Mouse (Mus musculus): ENCODE measurements around the gene Spire2. TPM values are rescaled to one million over a fixed set of nuclear protein-coding genes. Genes with fewer than 3 reads are reported as not detected.
"Not testable (repeated sequence)": the region's sequence is repeated elsewhere in the genome, so short reads cannot be mapped to it uniquely, and the experiment has no call there.

The Spire2 gene
- total RNA-seq, 1 experiment from 2014 or later = 1.9 TPM

- no peak for DNase-seq
Measured at GRCm38 (mm10) chr8:123382516-123382915, 50.0 kb downstream of the Spire2 start.

DNA sequence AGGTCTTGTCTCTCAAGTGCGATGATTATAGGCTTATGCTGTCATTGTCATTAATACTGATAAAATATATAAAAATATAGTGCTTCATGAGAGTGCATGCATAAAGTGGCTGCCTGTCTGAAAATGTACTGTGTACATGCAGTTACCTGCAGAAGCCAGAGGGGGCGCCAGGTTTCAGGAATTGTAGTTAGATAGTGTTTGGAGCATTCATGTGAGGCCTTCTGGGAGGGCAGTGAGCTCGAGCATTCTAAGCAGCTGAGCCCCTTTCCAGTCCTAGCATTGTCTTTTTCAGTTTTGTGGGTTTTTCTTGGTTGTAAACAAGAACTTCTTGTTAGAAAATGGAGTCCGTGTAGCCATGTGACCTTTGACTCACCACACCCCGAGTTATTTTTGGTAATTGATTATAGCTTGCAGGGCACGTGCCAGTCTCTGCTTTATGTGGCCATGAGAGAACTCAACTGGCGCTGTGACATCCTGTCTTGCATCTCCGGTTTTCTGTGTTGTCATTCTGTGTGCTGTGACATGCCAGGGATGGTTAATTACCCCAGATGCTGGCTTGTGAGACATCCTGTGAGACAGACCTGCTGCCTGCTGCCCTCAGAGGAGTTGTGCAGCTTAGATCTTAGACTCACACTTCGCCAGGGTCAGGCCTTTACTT lies 52.5 kb downstream of the Spire2 start:
- peak; percentile 71 for DNase-seq

GRCm38 (mm10) chr8:123387041-123387440 lies 54.5 kb downstream of the Spire2 start:
- peak; percentile 62 for DNase-seq

DNA sequence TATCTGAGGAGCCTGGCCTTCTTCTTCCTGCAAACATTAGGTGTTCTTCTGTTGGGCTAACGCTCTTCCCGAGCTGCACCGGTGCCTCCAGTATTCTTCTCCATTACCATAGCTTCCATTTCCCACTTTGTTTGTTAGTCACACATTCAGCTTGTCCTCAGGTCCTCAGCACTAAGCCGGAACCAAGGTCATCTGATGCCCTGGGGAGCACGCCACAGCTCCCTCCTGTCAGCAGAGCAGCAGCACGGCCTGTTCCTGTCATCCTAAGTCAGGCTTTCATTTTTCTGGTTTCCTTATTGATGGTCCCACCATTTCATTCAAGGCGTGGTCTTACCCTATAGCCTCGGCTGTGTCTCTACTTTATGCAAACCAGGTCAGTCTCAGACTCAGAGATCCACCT lies 55.3 kb downstream of the Spire2 start:
- no peak for DNase-seq

- no peak for DNase-seq
Measured at GRCm38 (mm10) chr8:123389026-123389425, 56.5 kb downstream of the Spire2 start.

DNA sequence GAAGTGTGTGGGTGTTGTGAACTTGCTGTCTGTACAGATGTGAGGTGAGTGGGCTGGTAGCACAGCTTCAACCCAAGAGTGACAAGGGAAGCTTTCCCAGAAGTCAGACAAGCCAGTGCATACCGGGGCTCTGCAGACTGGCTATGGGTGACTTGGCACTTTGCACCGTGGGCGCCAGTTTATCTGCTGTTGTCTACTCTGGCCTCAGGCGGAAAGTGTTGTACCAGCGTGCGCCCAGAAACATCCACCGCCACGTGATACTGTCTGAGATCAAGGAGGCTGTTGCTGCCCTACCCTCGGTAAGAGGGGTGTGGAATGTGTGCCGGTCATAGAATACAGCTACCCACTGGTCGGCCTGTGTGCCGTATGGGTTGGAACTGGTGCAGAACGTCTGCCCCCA lies 65.8 kb downstream of the Spire2 start:
- no peak for DNase-seq

DNA sequence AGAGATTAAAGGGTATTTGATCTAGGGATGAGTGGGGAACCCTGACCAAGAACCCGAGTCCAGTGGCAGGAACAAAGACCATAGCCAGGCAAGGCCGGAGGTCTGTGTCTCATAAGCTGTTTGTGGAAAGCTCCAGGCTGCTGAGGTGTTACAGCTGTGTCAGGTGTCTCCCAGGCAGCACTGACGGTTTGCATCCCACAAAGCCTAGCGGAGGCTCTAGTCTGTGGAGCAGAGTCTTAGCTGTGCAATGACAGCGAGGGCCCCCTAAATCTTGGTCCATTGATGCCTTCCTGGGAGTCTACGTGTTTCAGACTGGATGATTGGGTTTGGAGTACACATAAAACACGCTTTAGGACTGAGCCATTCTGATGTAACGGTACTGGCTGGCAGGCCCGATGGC lies 69.4 kb downstream of the Spire2 start:
- DNase-seq = no peak

DNA sequence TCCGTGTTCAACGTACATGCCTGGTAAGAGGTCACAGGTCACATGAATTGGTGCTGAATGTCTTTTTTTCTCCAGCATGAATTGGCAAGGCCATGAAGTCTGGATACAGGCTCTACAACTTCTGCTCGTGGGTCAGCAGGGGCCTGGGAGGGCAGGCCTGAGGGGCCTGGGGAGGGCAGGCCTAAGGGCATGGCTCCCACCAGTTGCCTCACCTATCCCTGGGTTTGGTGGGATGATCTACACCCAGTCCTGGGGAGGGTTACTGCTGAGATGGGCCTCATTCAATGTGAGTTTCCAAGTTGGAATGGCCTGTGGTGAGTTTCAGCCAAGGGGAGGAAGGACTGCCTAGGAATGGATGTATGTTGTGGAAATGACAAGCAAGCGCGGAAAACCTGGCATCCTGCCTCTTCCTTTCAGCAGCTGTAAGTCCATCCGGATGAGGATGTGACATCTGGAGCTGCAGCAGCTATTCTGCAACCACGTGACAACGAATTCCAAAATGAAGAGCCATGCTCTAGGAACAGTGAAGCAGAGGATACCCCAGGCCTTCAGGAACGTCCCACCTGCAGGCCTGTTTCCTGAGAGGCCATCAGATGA lies 70.3 kb downstream of the Spire2 start:
- DNase-seq = no peak

GRCm38 (mm10) chr8:123404521-123404920 lies 72.0 kb downstream of the Spire2 start:
- no peak for DNase-seq

DNA sequence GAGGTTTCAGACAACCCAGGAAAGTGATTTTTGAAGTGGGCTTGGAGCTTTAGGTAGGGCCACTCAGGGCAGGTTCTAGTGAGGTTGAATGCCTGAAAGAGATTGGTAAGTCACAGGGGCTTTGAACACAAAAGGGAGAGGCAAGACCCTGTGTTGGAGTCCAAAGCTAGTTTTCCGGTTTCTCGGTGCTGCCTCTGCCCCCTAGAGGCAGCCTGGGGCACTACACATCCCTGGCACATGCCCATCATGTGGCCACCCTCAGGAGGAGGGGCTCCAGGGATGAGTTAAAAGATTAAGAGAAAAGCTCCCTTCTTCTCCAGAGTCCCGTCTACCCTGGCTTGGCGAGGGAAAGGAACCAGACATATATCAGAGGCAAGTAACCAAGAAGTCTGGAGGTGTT lies 74.3 kb downstream of the Spire2 start, which contains the start of gene Mc1r:
Gene Mc1r, plus strand, starts transcription at position 322 of the 400 bp plus-strand sequence.
- peak; percentile 83 for DNase-seq

DNA sequence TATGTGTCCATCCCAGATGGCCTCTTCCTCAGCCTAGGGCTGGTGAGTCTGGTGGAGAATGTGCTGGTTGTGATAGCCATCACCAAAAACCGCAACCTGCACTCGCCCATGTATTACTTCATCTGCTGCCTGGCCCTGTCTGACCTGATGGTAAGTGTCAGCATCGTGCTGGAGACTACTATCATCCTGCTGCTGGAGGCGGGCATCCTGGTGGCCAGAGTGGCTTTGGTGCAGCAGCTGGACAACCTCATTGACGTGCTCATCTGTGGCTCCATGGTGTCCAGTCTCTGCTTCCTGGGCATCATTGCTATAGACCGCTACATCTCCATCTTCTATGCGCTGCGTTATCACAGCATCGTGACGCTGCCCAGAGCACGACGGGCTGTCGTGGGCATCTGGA lies 75.1 kb downstream of the Spire2 start:
- no peak for DNase-seq

DNA sequence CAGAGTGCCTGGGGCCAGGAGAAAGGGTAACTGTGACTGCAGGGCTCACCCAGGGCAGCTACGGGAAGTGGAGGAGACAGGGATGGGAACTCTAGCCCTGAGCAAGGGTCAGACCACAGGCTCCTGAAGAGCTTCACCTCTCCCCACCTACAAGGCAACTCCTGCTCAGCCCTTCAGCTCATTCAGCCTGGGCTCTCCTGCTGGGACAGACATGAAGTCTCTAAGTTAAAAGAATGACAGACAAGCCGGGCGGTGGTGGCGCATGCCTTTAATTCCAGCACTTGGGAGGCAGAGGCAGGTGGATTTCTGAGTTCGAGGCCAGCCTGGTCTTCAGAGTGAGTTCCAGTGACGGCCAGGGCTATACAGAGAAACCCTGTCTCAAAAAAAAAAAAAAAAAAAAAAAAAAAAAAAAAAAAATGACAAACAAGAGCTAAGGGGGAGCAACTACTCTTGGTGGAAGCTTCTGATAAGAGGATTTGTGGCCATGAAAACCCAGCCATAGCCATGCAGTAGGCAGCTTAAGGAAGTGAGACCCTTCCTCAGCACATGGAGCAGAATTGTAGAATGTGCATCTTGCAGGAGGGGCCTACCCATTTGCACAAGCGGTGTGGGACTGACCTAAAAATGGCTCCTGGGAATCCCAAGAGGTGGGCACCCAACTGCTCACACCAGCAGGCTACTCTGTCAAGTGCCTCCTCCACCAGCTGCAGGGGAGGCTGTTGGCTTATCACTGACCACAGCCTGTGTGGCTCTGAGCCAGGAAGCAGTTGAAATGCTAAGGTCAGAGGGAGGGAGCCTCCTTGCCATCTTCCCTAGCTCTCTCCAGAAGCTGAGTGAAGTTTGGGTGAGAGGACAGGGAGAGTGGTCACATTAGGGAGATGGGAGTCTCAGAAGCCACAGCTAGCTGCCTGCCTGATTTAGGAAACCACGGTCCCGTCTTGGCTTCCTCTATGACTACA lies 76.4 kb downstream of the Spire2 start:
- peak; percentile 82 for DNase-seq

- DNase-seq = peak; percentile 78
Measured at GRCm38 (mm10) chr8:123410049-123410587, 77.6 kb downstream of the Spire2 start.

DNA sequence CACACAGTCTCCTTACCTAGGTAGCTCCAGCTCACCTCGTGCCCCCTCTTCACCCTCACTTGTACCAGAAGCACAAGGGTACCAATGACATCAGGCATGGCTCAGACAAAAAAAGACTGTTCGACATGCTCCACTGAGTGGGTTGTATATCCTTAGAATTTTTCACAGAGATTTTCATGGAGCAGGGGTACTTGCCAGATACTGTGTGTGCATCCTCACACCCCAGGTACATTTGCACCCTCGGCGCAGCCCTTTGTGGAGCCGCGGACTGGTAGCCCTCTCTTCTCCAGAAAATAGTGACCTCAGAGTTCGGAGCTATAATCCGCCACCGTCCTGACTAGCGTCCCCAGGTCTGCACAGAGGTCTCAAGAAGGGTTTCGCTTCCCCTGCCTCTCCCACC lies 78.3 kb downstream of the Spire2 start:
- DNase-seq = no peak

DNA sequence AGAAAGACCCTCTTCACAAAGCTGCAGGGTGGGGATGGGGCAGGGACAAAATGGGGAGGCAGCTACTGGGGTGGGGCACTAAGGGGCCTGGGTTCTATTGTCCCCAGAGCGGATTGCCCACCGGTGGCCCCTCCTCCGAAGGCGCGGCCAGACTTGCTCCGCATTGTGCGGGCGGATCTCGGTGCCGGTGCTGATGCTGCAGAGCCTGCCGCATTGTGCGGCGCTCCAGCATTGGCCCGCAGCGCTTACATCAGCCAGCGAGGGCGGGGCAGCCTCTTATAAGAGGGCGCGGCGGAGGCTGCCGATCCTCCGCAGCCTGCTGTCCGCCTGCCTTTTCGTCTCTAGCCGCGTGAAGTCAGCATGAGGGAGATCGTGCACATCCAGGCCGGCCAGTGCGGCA lies 78.7 kb downstream of the Spire2 start, which contains the start of gene Tubb3:
Gene Tubb3, plus strand, starts transcription at position 179 of the 400 bp plus-strand sequence.
- DNase-seq = peak; percentile 71

GRCm38 (mm10) chr8:123411781-123412327 lies 79.3 kb downstream of the Spire2 start:
- no peak for DNase-seq

GRCm38 (mm10) chr8:123412560-123413170 lies 80.2 kb downstream of the Spire2 start:
- DNase-seq = no peak

GRCm38 (mm10) chr8:123414255-123414654 lies 81.7 kb downstream of the Spire2 start:
- no peak for DNase-seq

DNA sequence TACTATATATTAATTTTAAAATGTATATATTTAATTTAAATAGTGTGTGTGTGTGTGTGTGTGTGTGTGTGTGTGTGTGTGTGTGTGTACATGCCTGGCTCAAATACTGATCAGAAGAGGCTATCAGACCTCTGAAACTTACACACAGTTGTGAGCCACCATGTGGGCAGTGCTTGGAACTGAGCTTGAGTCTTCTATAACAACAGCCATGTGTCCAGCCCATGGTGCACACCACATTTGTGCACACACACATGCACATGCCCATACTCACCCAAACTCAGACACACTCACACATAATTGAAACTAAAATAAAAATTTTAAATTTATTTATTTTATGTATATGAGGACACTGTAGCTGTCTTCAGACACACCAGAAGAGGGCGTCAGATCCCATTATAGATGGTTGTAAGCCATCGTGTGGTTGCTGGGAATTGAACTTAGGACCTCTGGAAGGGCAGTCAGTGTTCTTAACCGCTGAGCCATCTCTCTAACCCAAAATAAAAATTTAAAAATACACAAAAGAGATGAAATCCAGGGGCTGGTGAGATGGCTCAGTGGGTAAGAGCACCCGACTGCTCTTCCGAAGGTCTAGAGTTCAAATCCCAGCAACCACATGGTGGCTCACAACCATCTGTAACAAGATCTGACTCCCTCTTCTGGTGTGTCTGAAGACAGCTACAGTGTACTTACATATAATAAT lies 82.6 kb downstream of the Spire2 start:
- not testable (repeated sequence) for DNase-seq

- DNase-seq = no peak
Measured at GRCm38 (mm10) chr8:123415967-123416943, 83.7 kb downstream of the Spire2 start.
